Mouse (Mus musculus) embryonic stem cell, embryonic (primary cell): ENCODE results near the gene Gipr.

Experiments
- CTCF ChIA-PET, 4 experiments: fragments of 300-600 bp in 2 of 4; fragments of 350-600 bp in 2 of 4; sonication (Branson Sonifier 250); formaldehyde crosslinking; loops; one replicate each; lab custom pipeline; 2022; ENCODE audit warnings: inconsistent platforms in 2 of 4; lab: Charles Lee
- POLR2A ChIA-PET, 4 experiments: fragments of 300-600 bp in 2 of 4; fragments of 350-600 bp in 2 of 4; sonication (Branson Sonifier 250); formaldehyde crosslinking; loops; one replicate each; lab custom pipeline; 2022; ENCODE audit warnings: antibody characterized with exemption in 4 of 4, inconsistent platforms in 1 of 4; lab: Charles Lee

Gene Gipr

GRCm38 (mm10) chr7:19148180-19148874 is 17.6 kb downstream of the Gipr start:
- ChIA-PET CTCF (interaction anchor here (0.6 to 2.8 kb wide), 14 partner anchors 11 to 215 kb away, joined by 3 to 20 read pairs (median 4); partner anchors contain the start of genes Fbxo46 (in 1 of the 4) and Gm4969 (in 1 of the 4)), POLR2A (interaction anchor here in 3 of 4 experiments (0.6 to 6.6 kb wide), 15 partner anchors 11 to 211 kb away, joined by 3 to 35 read pairs (median 3); partner anchors contain the start of genes Fbxo46 (in 2 of the 3), Cd3eap (in 1 of the 3), Fosb (in 1 of the 3) and Ppp1r13l (in 1 of the 3))

GRCm38 (mm10) chr7:19147497-19148045 is 18.4 kb downstream of the Gipr start:
- ChIA-PET POLR2A (interaction anchor here in 3 of 4 experiments (0.7 to 6.6 kb wide), 7 partner anchors 10 to 155 kb away, joined by 3 to 35 read pairs (median 4); partner anchors contain the start of gene Fbxo46 (in 1 of the 3)), CTCF (interaction anchor here in 2 of 4 experiments (0.6 to 2.8 kb wide), 8 partner anchors 10 to 176 kb away, joined by 3 to 20 read pairs (median 3); no protein-coding TSS in a partner anchor)

GRCm38 (mm10) chr7:19146793-19147192 is 19.1 kb downstream of the Gipr start:
- ChIA-PET POLR2A (interaction anchor here in 2 of 4 experiments (1.0 to 6.6 kb wide), 4 partner anchors 10 to 18 kb away, joined by 3 to 35 read pairs (median 4); no protein-coding TSS in a partner anchor), CTCF (interaction anchor here in 2 of 4 experiments (0.6 to 2.8 kb wide), 4 partner anchors 9 to 63 kb away, joined by 3 to 20 read pairs (median 3); partner anchors contain the start of gene Gm4969 (in 1 of the 2))

DNA sequence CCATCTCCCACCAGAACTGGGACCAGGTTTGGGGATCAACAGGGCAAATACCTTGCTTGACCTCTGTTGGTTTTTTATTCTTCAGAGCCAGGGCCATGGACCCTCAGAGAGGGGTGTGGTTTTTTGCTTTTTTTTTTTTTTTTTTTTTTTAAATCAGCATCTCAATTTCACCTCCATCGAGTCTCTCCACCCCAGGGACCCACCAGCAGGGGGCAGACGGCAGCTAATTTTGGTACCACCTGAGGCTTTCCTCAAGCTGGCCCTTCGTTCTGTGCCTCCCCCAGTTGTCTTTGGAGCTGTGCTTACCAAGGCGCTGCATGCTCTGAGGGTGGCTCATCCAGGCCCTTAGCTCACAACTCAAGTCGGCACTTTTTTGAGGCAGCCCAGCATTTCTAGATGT is 28.5 kb downstream of the Gipr start:
- ChIA-PET POLR2A (interaction anchor here (0.6 to 4.9 kb wide), 18 partner anchors 10 to 807 kb away, joined by 3 to 35 read pairs (median 4); partner anchors contain the start of genes Qpctl (in 2 of the 4) and Snrpd2 (in 1 of the 4)), CTCF (interaction anchor here (0.6 to 1.9 kb wide), 59 partner anchors 8 to 790 kb away, joined by 3 to 20 read pairs (median 4); partner anchors contain the start of genes Fbxo46 (in 2 of the 4), Cd3eap (in 1 of the 4), Eml2 (in 1 of the 4) and Gm4969 (in 1 of the 4))

DNA sequence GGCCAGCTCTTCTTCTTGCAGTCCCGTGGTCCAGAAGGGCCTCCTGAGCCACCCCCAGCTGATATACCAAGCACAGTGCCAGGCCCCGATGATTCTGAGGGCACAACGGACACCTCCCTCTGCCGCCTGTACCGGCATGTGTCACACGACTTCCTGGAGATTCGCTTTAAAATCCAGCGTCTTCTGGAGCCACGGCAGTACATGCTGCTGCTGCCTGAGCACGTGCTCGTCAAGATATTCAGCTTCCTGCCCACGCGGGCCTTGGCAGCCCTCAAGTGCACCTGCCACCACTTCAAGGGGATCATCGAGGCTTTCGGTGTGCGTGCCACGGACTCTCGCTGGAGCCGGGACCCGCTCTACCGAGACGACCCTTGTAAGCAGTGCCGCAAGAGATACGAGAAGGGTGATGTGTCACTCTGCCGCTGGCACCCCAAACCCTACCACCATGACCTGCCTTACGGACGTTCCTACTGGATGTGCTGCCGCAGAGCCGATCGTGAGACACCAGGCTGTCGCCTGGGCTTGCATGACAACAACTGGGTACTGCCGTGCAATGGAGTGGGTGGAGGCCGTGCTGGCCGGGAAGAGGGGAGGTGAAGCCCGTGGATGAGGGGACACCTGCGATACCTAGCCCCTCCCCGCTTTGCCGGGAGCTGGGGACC is 29.1 kb downstream of the Gipr start:
- ChIA-PET POLR2A (interaction anchor here in 3 of 4 experiments (0.7 to 4.9 kb wide), 9 partner anchors 10 to 102 kb away, joined by 3 to 35 read pairs (median 4); partner anchors contain the start of genes Qpctl (in 2 of the 3) and Snrpd2 (in 1 of the 3)), CTCF (interaction anchor here (0.5 to 2.1 kb wide), 30 partner anchors 9 to 791 kb away, joined by 3 to 20 read pairs (median 4); partner anchors contain the start of genes Cd3eap (in 1 of the 4), Eml2 (in 1 of the 4), Fbxo46 (in 1 of the 4) and Ppm1n (in 1 of the 4))

- POLR2A ChIA-PET: interaction anchor here in 2 of 4 experiments (0.6 to 4.9 kb wide), 7 partner anchors 11 to 143 kb away, joined by 3 to 35 read pairs (median 3); partner anchors contain the start of genes Qpctl (in 2 of the 2) and Snrpd2 (in 1 of the 2)
Observed at GRCm38 (mm10) chr7:19136168-19136567, 29.8 kb downstream of the Gipr start.

GRCm38 (mm10) chr7:19131324-19131848 is 34.5 kb downstream of the Gipr start:
- POLR2A ChIA-PET: interaction anchor here in 3 of 4 experiments (0.7 to 6.7 kb wide), 14 partner anchors 9 to 556 kb away, joined by 3 to 32 read pairs (median 4); partner anchors contain the start of genes Fbxo46 (in 3 of the 3) and Gm4969 (in 1 of the 3)
- CTCF ChIA-PET: interaction anchor here in 3 of 4 experiments (0.6 to 2.7 kb wide), 10 partner anchors 11 to 684 kb away, joined by 3 to 10 read pairs (median 3); partner anchors contain the start of genes Fbxo46 (in 1 of the 3) and Gipr (in 1 of the 3)

More at GRCm38 (mm10) chr7:19136168-19136567, 29.8 kb downstream of the Gipr start:
- CTCF ChIA-PET: interaction anchor here in 3 of 4 experiments (0.5 to 2.1 kb wide), 18 partner anchors 9 to 263 kb away, joined by 3 to 8 read pairs (median 4); partner anchors contain the start of genes Eml2 (in 1 of the 3) and Qpctl (in 1 of the 3)

GRCm38 (mm10) chr7:19130657-19131056 is 35.3 kb downstream of the Gipr start:
- ChIA-PET POLR2A (interaction anchor here in 3 of 4 experiments (0.6 to 6.7 kb wide), 8 partner anchors 9 to 477 kb away, joined by 3 to 32 read pairs (median 5); partner anchors contain the start of genes Fbxo46 (in 2 of the 3) and Gm4969 (in 1 of the 3)), CTCF (interaction anchor here in 3 of 4 experiments (0.6 to 2.7 kb wide), 9 partner anchors 10 to 685 kb away, joined by 3 to 10 read pairs (median 3); partner anchors contain the start of genes Fbxo46 (in 1 of the 3), Foxa3 (in 1 of the 3) and Gipr (in 1 of the 3))

DNA sequence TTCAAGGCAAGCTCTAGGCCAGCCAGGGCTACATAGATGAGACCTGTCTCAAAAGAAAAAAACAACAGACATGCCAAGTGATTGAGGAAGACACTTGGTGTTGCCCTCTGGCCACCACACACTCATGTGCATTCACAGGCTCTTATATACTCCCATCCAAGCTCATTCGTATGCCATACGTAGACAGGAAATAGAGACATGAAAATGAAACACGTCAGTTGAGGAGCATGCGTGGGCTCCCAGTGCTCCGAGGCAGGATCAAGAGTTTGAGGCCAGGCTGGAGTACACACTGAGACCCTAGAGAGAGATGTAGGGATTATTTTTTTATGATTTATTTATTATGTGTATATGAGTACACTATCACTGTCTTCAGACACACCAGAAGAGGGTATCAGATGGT is 36.5 kb downstream of the Gipr start:
- ChIA-PET POLR2A (interaction anchor here in 2 of 4 experiments (1.0 to 6.7 kb wide), 4 partner anchors 9 to 46 kb away, joined by 3 to 32 read pairs (median 15); partner anchors contain the start of genes Fbxo46 (in 2 of the 2), Eml2 (in 1 of the 2) and Gm4969 (in 1 of the 2)), CTCF (interaction anchor here in 1 of 4 experiments (1.3 to 2.0 kb wide), 2 partner anchors 10 to 106 kb away, joined by 3 to 8 read pairs; partner anchors contain the start of genes Fbxo46 and Foxa3)

- CTCF ChIA-PET: interaction anchor here (0.6 to 1.3 kb wide), 10 partner anchors 9 to 225 kb away, joined by 3 to 6 read pairs (median 3); partner anchors contain the start of gene Six5 (in 1 of the 4)
- POLR2A ChIA-PET: interaction anchor here in 2 of 4 experiments (0.6 to 6.7 kb wide), 4 partner anchors 8 to 167 kb away, joined by 4 to 32 read pairs (median 16); partner anchors contain the start of genes Fbxo46 (in 2 of the 2) and Gm4969 (in 1 of the 2)
Observed at GRCm38 (mm10) chr7:19127744-19128143, 38.2 kb downstream of the Gipr start.

GRCm38 (mm10) chr7:19124713-19125112 is 41.2 kb downstream of the Gipr start:
- ChIA-PET POLR2A (interaction anchor here in 1 of 4 experiments (0.6 to 0.7 kb wide), 2 partner anchors 37 to 54 kb away, joined by 4 to 5 read pairs; no protein-coding TSS in a partner anchor), CTCF (interaction anchor here in 2 of 4 experiments (0.6 to 1.7 kb wide), 5 partner anchors 10 to 388 kb away, joined by 3 to 6 read pairs (median 3); no protein-coding TSS in a partner anchor)

DNA sequence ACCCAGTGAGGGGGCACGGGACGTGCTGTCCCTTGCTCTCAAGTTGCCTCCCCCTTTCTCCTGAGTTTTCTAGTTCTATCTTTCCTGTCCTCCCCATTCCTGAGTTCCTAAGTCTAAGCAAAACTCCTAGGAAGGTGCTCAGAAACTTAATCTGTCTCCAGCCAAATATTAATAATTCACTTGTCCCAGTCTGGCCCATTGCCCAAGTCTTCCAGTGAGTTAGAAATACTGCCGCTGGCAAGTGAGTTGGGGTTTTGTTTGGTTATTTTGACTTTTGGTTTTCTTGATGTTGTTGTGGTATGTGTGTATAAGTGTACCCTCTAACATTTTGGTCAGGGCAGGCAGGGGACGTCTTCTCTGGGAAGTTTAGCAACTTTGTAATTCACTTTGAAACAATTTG is 44.2 kb downstream of the Gipr start:
- ChIA-PET POLR2A (interaction anchor here in 2 of 4 experiments (1.9 to 4.3 kb wide), 3 partner anchors 8 to 28 kb away, joined by 5 to 64 read pairs (median 32); partner anchors contain the start of gene Six5 (in 1 of the 2)), CTCF (interaction anchor here in 1 of 4 experiments (4.2 kb wide), 1 partner anchor 29 kb away, joined by 31 read pairs; no protein-coding TSS in a partner anchor)

- ChIA-PET POLR2A (interaction anchor here (0.6 to 4.3 kb wide), 43 partner anchors 10 to 509 kb away, joined by 3 to 64 read pairs (median 4); partner anchors contain the start of genes Six5 (in 3 of the 4), Gipr (in 2 of the 4), Rsph6a (in 2 of the 4) and Cd3eap (in 1 of the 4)), CTCF (interaction anchor here (0.5 to 4.2 kb wide), 23 partner anchors 9 to 1106 kb away, joined by 3 to 31 read pairs (median 4); partner anchors contain the start of genes Foxa3 (in 2 of the 4), Eml2 (in 1 of the 4), Irf2bp1 (in 1 of the 4) and Qpctl (in 1 of the 4))
Observed at GRCm38 (mm10) chr7:19119631-19120429, 46.1 kb downstream of the Gipr start, which contains the start of gene Fbxo46. Gene Fbxo46 (plus strand): TSS chr7:19119859.

- ChIA-PET POLR2A (interaction anchor here in 3 of 4 experiments (0.9 to 4.3 kb wide), 33 partner anchors 11 to 241 kb away, joined by 3 to 64 read pairs (median 4); partner anchors contain the start of genes Six5 (in 3 of the 3), Cd3eap (in 1 of the 3), Dmpk (in 1 of the 3) and Eml2 (in 1 of the 3)), CTCF (interaction anchor here in 3 of 4 experiments (0.9 to 4.2 kb wide), 14 partner anchors 9 to 116 kb away, joined by 3 to 31 read pairs (median 5); partner anchors contain the start of genes Dmwd (in 1 of the 3), Eml2 (in 1 of the 3), Irf2bp1 (in 1 of the 3) and Qpctl (in 1 of the 3))
Observed at GRCm38 (mm10) chr7:19119083-19119482, 46.8 kb downstream of the Gipr start.
